In the genomic region with DNA sequence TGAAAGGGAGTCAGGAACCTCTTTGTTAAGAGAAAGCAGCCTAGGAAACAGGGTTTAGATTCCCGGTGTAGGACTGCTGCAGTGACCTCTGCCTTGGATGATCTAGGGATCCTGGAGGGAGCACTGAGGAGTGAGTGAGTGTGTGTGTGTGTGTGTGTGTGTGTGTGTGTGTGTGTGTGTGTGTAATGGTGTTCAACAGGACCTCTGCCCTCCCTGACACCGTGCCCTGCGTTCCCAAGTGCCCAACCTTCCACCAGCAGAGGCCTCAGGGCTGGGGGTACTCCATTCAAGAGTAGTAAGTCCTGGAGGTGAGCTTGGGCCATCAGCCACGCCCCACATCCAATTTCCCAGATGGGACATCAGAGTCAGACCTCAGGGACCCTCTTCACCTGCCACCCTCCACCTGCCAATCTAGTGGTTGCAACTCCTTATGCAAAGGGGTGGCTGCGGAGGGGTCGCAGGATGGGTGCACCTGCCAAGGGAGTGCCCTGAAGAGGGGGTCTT, we compare ENCODE assay signal across 8 mouse cellular contexts. TPM values are rescaled to one million over a fixed set of nuclear protein-coding genes. Genes with fewer than 3 reads are reported as not detected.
DNase-seq lines count a peak whose midpoint lies in the region; ATAC-seq and TF ChIP-seq lines count a peak whose summit lies in the region.

No protein-coding gene starts in this region.

- WGBS in kidney, postnatal 0 days, result 36% methylated on average over 6 of the region's 6 CpGs
- 15% methylated on average over 6 of the region's 6 CpGs for WGBS in forebrain, embryonic 11.5 days
- 37% methylated on average over 6 of the region's 6 CpGs for WGBS in intestine, postnatal 0 days
- 13% methylated on average over 6 of the region's 6 CpGs for WGBS in neural tube, embryonic 13.5 days

- no peak for TF ChIP-seq CTCF in kidney, postnatal 0 days (IDR thresholded peaks at IDR 0.05; ENCODE audit: low read depth)
- no peak for TF ChIP-seq CTCF in intestine, postnatal 0 days (IDR thresholded peaks at IDR 0.05; ENCODE audit: low read depth)

- DNase-seq in kidney, postnatal 0 days (ENCODE audit: low spot score), result no peak
- no peak for DNase-seq in kidney, postnatal 10 days
- no peak for DNase-seq in forebrain, embryonic 11.5 days (ENCODE audit: low spot score)
- no peak for DNase-seq in urinary bladder, postnatal 14 days (ENCODE audit: low spot score)
- DNase-seq in MN1 (ENCODE audit: low spot score), result no peak
- DNase-seq in kidney, adult 8-10 months, result no peak

- no peaks in the 10 kb centered on the region for H3K36me3 ChIP-seq in kidney, postnatal 0 days (ENCODE audit: insufficient read depth, low read length)
- H3K36me3 ChIP-seq in forebrain, embryonic 11.5 days (ENCODE audit: control insufficient read depth, insufficient read depth, low read length), result no peaks in the 10 kb centered on the region
- H3K36me3 ChIP-seq in intestine, postnatal 0 days (ENCODE audit: control insufficient read depth, insufficient read depth), result no peaks in the 10 kb centered on the region
- no peaks in the 10 kb centered on the region for H3K36me3 ChIP-seq in neural tube, embryonic 13.5 days

- no peak overlapping the region for H3K27ac ChIP-seq in kidney, postnatal 0 days
- H3K27ac ChIP-seq in forebrain, embryonic 11.5 days (ENCODE audit: low read depth, low read length), result no peak overlapping the region
- no peak overlapping the region for H3K27ac ChIP-seq in intestine, postnatal 0 days (ENCODE audit: low read depth, low read length)
- peak overlapping the region; percentile 87; the same call in 1 of the 2 replicates for H3K27ac ChIP-seq in neural tube, embryonic 13.5 days (replicated peaks)

- peaks cover 9% of the 10 kb centered on the region; the same call in 1 of the 2 replicates for H3K4me1 ChIP-seq in kidney, postnatal 0 days (replicated peaks; ENCODE audit: insufficient read depth, low read length)
- peaks cover 9% of the 10 kb centered on the region; the same call in 1 of the 2 replicates for H3K4me1 ChIP-seq in forebrain, embryonic 11.5 days (replicated peaks; ENCODE audit: control insufficient read depth, insufficient read depth, low read length)
- no peaks in the 10 kb centered on the region for H3K4me1 ChIP-seq in intestine, postnatal 0 days (replicated peaks; ENCODE audit: control insufficient read depth, insufficient read depth, low read length)
- peaks cover 26% of the 10 kb centered on the region for H3K4me1 ChIP-seq in neural tube, embryonic 13.5 days (replicated peaks)

- peak overlapping the region; percentile 55 for H3K4me3 ChIP-seq in kidney, postnatal 0 days (replicated peaks; ENCODE audit: low read depth, low read length)
- peak overlapping the region; percentile 62 for H3K4me3 ChIP-seq in forebrain, embryonic 11.5 days (ENCODE audit: low read depth, low read length)
- H3K4me3 ChIP-seq in intestine, postnatal 0 days (ENCODE audit: low read depth, low read length), result peak overlapping the region; percentile 50
- peak overlapping the region; percentile 72 for H3K4me3 ChIP-seq in neural tube, embryonic 13.5 days

- ATAC-seq in kidney, postnatal 0 days (replicated peaks; ENCODE audit: low FRiP score, low read depth), result no peak
- 0 out of 2 replicates have a peak, but pooled peaks have one; percentile 3 for ATAC-seq in forebrain, embryonic 11.5 days (replicated peaks; ENCODE audit: low FRiP score)
- ATAC-seq in intestine, postnatal 0 days, result no peak
- peak; percentile 16; the same call in 1 of the 2 replicates for ATAC-seq in neural tube, embryonic 13.5 days (ENCODE audit: low read depth)

- peak overlapping the region; percentile 100 for H3K4me2 ChIP-seq in kidney, postnatal 0 days (ENCODE audit: low read length)
- H3K4me2 ChIP-seq in forebrain, embryonic 11.5 days (ENCODE audit: low read depth, low read length, severe bottlenecking), result peak overlapping the region; percentile 100
- peak overlapping the region; percentile 93 for H3K4me2 ChIP-seq in intestine, postnatal 0 days (replicated peaks; ENCODE audit: low read depth)
- peak overlapping the region; percentile 96 for H3K4me2 ChIP-seq in neural tube, embryonic 13.5 days

- H3K9me3 ChIP-seq in kidney, postnatal 0 days (replicated peaks; ENCODE audit: low read length), result no peaks in the 10 kb centered on the region
- H3K9me3 ChIP-seq in forebrain, embryonic 11.5 days (ENCODE audit: control insufficient read depth, low read length), result no peaks in the 10 kb centered on the region
- H3K9me3 ChIP-seq in intestine, postnatal 0 days (ENCODE audit: control insufficient read depth), result no peaks in the 10 kb centered on the region
- H3K9me3 ChIP-seq in neural tube, embryonic 13.5 days, result no peaks in the 10 kb centered on the region

- no peaks in the 10 kb centered on the region for H3K27me3 ChIP-seq in kidney, postnatal 0 days (ENCODE audit: insufficient read depth, low read length)
- H3K27me3 ChIP-seq in forebrain, embryonic 11.5 days (ENCODE audit: control insufficient read depth, insufficient read depth, low read length), result peaks cover 13% of the 10 kb centered on the region
- H3K27me3 ChIP-seq in intestine, postnatal 0 days (replicated peaks; ENCODE audit: control insufficient read depth, insufficient read depth, low read length), result peaks cover 10% of the 10 kb centered on the region
- H3K27me3 ChIP-seq in neural tube, embryonic 13.5 days, result peaks cover 13% of the 10 kb centered on the region

- peak overlapping the region; percentile 68; the same call in 1 of the 2 replicates for H3K9ac ChIP-seq in kidney, postnatal 0 days (ENCODE audit: low read depth, low read length)
- peak overlapping the region; percentile 68 for H3K9ac ChIP-seq in forebrain, embryonic 11.5 days (ENCODE audit: low read length)
- H3K9ac ChIP-seq in intestine, postnatal 0 days (ENCODE audit: low read depth, low read length), result no peak overlapping the region; the same call in 1 of the 2 replicates
- peak overlapping the region; percentile 94 for H3K9ac ChIP-seq in neural tube, embryonic 13.5 days

RNA-seq across cellular contexts. Expression of a gene that starts 0.4 kb away (rescaled TPM):
- polyA plus RNA-seq in kidney, postnatal 0 days (2015; fragmentation: Nextera tagmentation; extraction: Ambion mirVana), result 5.9 and 7.7 TPM in 2 replicates
- polyA plus RNA-seq in forebrain, embryonic 11.5 days (2014; fragmentation: Nextera tagmentation; extraction: Ambion mirVana), result 11.7 and 14.0 TPM in 2 replicates
- polyA plus RNA-seq in intestine, postnatal 0 days (2015; fragmentation: Nextera tagmentation; extraction: Ambion mirVana), result 0.80 and 1.3 TPM in 2 replicates
- 40.1 and 47.0 TPM in 2 replicates for polyA plus RNA-seq in neural tube, embryonic 13.5 days (2015; fragmentation: Nextera tagmentation; extraction: Ambion mirVana)

RNA-seq across cellular contexts. Expression of a gene that starts 58.6 kb away (rescaled TPM):
- 44.2 and 47.1 TPM in 2 replicates for polyA plus RNA-seq in kidney, postnatal 0 days (2015; fragmentation: Nextera tagmentation; extraction: Ambion mirVana)
- polyA plus RNA-seq in forebrain, embryonic 11.5 days (2014; fragmentation: Nextera tagmentation; extraction: Ambion mirVana), result 95.7 and 96.1 TPM in 2 replicates
- 16.1 and 18.8 TPM in 2 replicates for polyA plus RNA-seq in intestine, postnatal 0 days (2015; fragmentation: Nextera tagmentation; extraction: Ambion mirVana)
- 38.2 and 40.5 TPM in 2 replicates for polyA plus RNA-seq in neural tube, embryonic 13.5 days (2015; fragmentation: Nextera tagmentation; extraction: Ambion mirVana)

Comparison
In these comparisons a context has a peak if more than half of its experiments do, and no peak if none do; other contexts are left out.
1. ATAC-seq: peak in forebrain, embryonic 11.5 days (single experiment) and neural tube, embryonic 13.5 days (single experiment); none in kidney, postnatal 0 days (single experiment) and intestine, postnatal 0 days (single experiment).
2. Peak in every context shown above with its lines, with median percentiles within 50 percentile points of each other: H3K4me2 ChIP-seq and H3K4me3 ChIP-seq.